ENCODE assay signal across 8 mouse cellular contexts in the genomic region with DNA sequence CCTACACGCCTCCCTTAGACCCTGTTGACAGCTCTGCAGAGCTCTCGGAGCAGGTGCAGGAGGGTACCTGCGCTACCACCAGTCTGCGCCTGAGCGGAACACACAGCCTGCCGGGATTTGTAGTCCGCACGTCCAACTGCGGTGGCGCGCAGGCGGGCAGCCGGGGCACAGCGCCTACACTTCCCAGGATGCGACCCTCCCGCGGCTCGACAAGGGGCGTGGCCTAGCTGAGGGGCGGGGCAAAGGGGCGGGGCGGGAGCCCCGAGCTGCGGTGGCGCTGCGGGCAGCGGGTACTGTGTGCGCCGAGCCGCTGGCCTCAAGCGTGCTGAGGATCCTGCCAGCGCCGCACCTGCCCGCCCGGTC. TPM values are rescaled to one million over a fixed set of nuclear protein-coding genes. Genes with fewer than 3 reads are reported as not detected.
DNase-seq lines count a peak whose midpoint lies in the region; ATAC-seq and TF ChIP-seq lines count a peak whose summit lies in the region.

Gene Ablim2, plus strand, starts transcription at position 242 of the 363 bp plus-strand sequence.

- TF ChIP-seq CTCF in left cerebral cortex, adult 2 months (IDR thresholded peaks at IDR 0.05), result peak; percentile 31

- peak; percentile 86 for DNase-seq in gastrocnemius, postnatal 10 days
- DNase-seq in hindlimb bud, embryonic 11.5 days (ENCODE audit: extremely low spot score, low read depth, low spot score), result peak; percentile 47
- peak; percentile 95 to 97 for DNase-seq in left cerebral cortex, adult 2 months (ENCODE audit: extremely low spot score in 1 of 2, low spot score in 2 of 2)
- DNase-seq in retina, postnatal 7 days (ENCODE audit: low read depth, low spot score), result peak; percentile 92
- peak; percentile 84 to 88 for DNase-seq in urinary bladder, adult 18-20 months (ENCODE audit: low spot score in 2 of 2)

- no peaks in the 10 kb centered on the region for H3K79me2 ChIP-seq in macrophage (ENCODE audit: inconsistent target)

- peak within 1 kb of the TSS; percentile 77 for H3K4me3 ChIP-seq in left cerebral cortex, adult 2 months
- H3K4me3 ChIP-seq in macrophage (ENCODE audit: inconsistent target), result peak within 1 kb of the TSS; percentile 35

- intact Hi-C loops in left cerebral cortex, adult 2 months (cut with DNase I), result loop anchor here (1.0 to 5.0 kb wide), 2 partner anchors 40 to 55 kb away; no protein-coding TSS in a partner anchor

- H3K27ac ChIP-seq in left cerebral cortex, adult 2 months, result peak within 1 kb of the TSS; percentile 95
- no peak within 1 kb of the TSS for H3K27ac ChIP-seq in macrophage

- under 1% methylated on average over 34 of the region's 35 CpGs for WGBS in macrophage (ENCODE audit: missing documents)

- H3K36me3 ChIP-seq in macrophage (ENCODE audit: inconsistent target), result no peaks in the 10 kb centered on the region

- ATAC-seq in activated CD4-positive, CD25-positive, alpha-beta regulatory T cell, adult 4 months, result peak; percentile 95
- peak; percentile 89 for ATAC-seq in common myeloid progenitor, adult 5-6 weeks (replicated peaks; ENCODE audit: low read depth, poor library complexity, severe bottlenecking)

RNA-seq across cellular contexts. Expression of gene Ablim2, which starts in this region (rescaled TPM):
- polyA plus RNA-seq in activated CD4-positive, CD25-positive, alpha-beta regulatory T cell, adult 4 months (2017; shearing (Covaris generic)), result 1 to 10 TPM; 1.5 to 1.9 TPM
- total RNA-seq in common myeloid progenitor, adult 5-6 weeks (2017), result not detected in 2 replicates
- 10 to 100 TPM; 51.3 to 68.7 TPM for total RNA-seq in gastrocnemius, postnatal 10 days (2021)
- total RNA-seq in left cerebral cortex, adult 2 months (2021), result 100 to 1,000 TPM; 191 to 208 TPM
- total RNA-seq in macrophage (2018; cell fraction: chromatin; rRNA removed), result 1 to 10 TPM; 1.5 to 7.3 (median 3.4) TPM
- 1 to 10 TPM in 1 of 26 experiments, under 1 TPM in 25; 0.18 to 1.2 (median 0.39) TPM for total RNA-seq in macrophage (2018; cell fraction: cytosol; rRNA removed)
- total RNA-seq in macrophage (2018; cell fraction: nucleus; rRNA removed), result 1 to 10 TPM in 18 of 26 experiments, under 1 TPM in 8; 0.36 to 6.3 (median 1.4) TPM
- polyA plus RNA-seq in macrophage (2018), result 0.20 to 0.50 TPM (median 0.40 TPM) in 3 replicates

Comparison
In these comparisons a context has a peak if more than half of its experiments do, and no peak if none do; other contexts are left out.
1. RNA of gene Ablim2 (total RNA-seq): 191 to 208 TPM in left cerebral cortex, adult 2 months and 51.3 to 68.7 TPM in gastrocnemius, postnatal 10 days; not detected in common myeloid progenitor, adult 5-6 weeks; every median in the first group is over 10 times any median in the second.
2. Peak in ATAC-seq in common myeloid progenitor, adult 5-6 weeks; RNA of the gene not detected or under 1 TPM.
3. Peak in every context shown above with its lines, with median percentiles within 50 percentile points of each other: DNase-seq.